Mouse (Mus musculus): ENCODE measurements around the gene Egfl8.

Egfl8 gene

GRCm38 (mm10) chr17:34648141-34648890 is 32.5 kb upstream of the Egfl8 start:
- no peak for DNase-seq (ENCODE audit: low read depth, low spot score)

DNA sequence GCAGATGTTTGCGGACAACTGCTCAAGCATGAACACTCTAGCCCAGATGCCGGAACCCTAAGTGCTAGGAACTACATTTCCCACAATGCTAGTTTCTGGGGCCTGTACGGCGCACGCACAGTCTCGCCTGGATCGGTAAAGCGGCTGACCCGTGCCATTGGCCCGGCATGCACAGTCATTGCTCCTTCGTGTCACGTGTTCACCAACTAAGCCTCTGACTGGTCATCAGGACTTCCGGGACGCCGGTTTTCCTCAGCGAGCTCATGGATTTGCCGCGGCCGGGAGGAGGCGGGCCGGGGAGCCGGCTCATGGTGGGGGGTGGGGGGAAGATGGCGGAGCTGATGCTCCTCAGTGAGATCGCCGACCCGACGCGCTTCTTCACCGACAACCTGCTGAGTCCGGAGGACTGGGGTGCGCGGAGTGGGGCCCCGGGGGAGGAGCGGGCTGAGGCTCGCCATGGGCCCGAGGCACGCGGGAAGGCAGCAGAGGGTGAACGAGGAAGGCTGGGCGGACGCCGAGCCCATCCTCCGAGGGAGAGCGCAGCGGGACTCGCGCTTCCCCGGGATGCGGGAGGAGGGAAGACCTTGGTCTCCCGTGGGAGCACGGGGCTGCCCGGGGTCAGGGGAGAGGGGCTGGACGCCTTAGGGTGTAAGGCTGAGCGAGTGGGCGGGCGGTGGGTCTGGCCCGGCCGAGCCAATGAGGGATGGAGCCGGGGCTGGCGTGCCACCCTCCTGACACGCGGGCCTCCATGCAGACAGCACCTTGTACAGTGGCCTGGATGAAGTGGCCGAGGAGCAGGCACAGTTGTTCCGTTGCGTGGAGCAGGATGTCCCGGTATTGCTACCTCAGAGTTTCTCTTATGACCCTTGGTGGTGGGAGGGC is 31.4 kb upstream of the Egfl8 start, which contains the start of gene Atf6b:
TSS of gene Atf6b (plus strand) at position 241 of the 882 bp plus-strand sequence.
- peak; percentile 97 for DNase-seq (ENCODE audit: low read depth, low spot score)

- DNase-seq (ENCODE audit: low read depth, low spot score): no peak
Observed at GRCm38 (mm10) chr17:34645831-34646511, 30.2 kb upstream of the Egfl8 start.

GRCm38 (mm10) chr17:34645256-34645829 is 29.6 kb upstream of the Egfl8 start:
- DNase-seq (ENCODE audit: low read depth, low spot score): no peak

DNA sequence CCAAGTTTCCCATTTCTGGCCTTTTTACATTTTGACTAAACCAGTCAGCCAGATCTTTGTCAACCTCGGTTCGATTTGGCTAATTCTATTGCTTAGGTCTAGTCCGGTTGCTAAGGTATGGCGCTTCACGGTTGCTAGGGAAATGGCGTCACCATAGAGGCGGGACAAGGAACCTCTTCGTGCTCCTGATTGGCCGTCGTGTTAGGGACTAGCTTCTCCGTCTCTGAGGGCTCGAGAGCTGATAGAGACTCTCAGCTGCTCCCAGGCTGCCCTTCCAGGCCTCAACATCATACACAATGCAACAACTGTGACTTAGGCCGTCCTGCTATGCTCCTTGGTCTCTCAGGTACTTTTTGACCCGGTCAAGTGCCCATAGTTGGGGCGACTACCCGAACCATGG is 28.8 kb upstream of the Egfl8 start, which contains the start of gene Fkbpl:
TSS of gene Fkbpl (plus strand) at position 157 of the 400 bp plus-strand sequence.
- peak; percentile 96 for DNase-seq (ENCODE audit: low read depth, low spot score)

- no peak for DNase-seq (ENCODE audit: low read depth, low spot score)
Observed at GRCm38 (mm10) chr17:34643944-34644343, 28.2 kb upstream of the Egfl8 start.

DNA sequence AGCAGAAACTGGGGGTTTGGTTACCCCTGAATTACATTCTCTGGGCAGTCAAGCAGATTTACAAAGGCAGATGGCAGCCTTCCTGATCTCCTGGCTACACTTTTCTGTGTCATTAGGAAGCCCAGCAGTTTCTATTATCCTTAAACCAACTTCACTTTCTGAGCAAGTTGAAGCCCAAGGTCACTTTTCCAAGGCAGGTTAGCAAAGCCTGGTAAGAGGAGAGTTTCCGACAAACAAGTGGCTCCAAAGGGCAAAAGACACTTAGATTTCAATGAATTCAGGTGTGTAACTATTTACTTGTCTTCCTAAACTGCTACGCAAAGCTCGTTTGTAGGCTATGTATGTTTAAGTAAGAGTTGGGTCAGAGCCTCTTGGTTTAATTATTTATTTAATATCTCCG is 27.6 kb upstream of the Egfl8 start:
- no peak for DNase-seq (ENCODE audit: low read depth, low spot score)

DNA sequence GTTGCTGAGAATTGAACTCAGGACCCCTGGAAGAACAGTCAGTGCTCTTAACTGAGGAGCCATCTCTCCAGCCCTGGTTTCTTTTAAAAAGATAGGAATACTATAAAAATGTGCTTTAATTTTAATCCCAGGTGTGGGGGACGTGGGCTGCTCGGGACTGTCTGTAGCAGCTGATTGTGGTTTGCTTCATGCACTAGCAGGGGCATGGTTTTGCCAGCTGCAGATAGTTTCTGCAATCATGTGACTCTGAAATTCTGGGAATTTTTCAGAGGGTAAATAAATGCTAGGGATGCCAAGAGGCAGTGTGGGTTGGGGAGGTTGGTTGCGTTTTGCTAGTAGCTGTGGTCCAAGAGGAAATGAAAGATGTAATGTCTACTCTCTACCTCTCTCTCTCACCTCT is 26.2 kb upstream of the Egfl8 start:
- DNase-seq (ENCODE audit: low read depth, low spot score): no peak

DNA sequence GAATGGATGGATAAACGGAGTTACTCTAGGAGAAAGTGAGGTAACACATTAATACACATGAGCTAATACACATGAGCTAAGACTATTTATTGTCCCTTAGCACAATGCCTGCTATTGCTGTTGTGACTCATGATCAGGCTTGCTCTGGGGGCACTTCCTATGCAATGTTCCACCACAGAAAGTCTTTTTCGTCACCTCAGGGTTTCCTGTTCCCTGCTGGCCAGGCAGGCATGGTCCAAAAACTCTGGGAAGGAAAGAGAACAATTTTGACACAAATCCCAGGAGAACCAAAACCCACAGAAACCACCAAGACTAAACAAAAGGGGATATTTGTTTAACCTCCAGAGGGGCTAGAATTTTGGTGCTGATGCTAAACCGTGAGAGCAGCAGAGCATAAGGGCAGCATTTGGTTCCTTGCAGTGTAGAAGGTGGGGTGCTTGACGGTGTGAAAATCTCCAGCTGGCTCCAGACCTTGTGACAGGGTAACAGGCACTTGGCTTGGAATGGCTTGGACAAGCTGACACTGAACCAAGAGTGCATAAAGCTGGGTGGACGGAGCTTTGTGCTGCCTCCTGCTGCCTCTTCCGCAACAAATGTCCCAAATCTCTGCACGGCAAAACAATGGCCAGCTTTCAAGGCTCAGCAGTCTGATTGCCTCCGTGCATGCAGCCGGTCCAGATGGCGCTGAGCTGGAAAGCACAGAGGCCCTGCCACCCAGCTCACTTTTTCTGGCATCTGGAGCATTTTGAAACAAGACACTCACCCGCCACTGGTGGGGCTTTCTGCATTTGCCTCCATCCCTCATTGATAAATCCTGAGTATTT is 25.2 kb upstream of the Egfl8 start:
- DNase-seq (ENCODE audit: low read depth, low spot score): peak; percentile 61

DNA sequence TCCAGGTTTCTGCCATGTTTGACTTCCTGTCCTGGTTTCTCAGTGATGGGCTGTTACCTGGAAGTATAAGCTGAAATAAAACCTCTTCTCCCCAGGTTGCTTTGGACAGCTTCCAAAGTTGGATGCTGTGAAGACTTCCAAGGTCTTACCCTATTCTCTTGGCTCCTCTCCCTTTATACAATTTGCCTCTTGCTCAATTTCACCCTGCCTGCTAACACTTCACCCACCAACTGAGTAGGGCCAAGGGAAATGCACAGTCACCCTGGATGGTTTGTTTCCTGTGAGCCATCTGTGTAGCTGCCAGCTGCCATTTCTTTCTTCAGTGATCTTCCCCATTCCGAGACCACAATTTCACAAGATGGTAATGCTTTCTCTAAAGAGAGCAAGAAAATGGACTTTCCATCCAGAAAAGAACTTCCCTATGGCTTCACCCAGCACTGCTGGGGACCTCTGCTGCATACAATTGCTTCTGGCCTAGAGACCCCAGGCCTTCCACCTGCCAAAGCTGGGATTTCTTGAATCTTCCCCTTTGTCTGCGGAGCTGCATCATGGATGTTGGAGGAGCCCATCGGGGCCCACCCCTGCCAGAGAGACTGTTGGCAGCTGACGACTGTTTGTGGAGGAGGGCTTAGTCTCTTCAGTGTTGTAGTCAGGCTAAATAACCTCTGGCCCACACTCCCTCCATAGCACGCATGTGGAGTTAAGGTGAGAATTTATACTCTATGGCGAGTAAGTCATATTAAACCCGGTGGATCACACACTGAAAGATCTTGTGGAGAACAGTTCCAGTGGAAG is 23.9 kb upstream of the Egfl8 start:
- no peak for DNase-seq (ENCODE audit: low read depth, low spot score)

DNA sequence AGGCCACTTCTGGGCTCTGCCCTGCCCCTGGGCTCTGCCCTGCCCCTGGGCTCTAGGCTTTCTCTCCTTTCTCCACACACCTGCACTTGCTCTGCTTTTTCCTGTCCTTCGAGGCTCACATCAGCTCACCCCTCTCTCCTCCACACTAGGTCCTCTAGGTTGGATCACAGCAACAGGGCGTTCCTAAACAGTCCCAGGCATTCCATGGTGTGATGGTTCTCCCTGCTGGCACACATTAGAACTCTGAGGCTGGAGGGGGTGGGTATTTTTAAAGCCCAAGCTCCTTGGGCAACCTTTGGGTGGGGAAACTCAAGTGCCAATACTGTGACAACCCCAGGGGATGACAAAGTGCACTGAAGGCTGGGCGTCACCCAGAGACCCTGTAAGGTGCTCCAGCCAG is 21.7 kb upstream of the Egfl8 start:
- no peak for DNase-seq (ENCODE audit: low read depth, low spot score)

DNA sequence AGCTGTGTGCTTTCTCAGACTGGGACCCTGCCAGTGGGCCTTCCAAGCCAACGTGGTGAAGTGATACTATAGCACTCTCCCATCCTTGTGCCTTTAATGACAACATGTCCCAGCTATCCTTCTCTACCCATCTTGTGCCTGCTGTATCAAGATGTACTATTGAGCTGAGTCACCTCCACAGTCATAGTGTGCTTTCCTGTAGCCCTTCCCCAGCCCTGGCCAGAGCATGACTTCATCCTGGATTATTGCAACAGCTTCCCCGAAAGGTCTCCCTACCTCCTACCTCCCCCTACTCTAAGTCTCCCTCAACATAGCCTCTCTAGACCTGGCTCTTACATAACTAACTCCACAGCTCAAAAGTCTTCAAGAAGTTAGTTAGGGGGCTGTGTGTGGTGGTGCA is 19.9 kb upstream of the Egfl8 start:
- no peak for DNase-seq (ENCODE audit: low read depth, low spot score)

GRCm38 (mm10) chr17:34632261-34632691 is 16.5 kb upstream of the Egfl8 start:
- no peak for DNase-seq (ENCODE audit: low read depth, low spot score)

GRCm38 (mm10) chr17:34631647-34632046 is 15.9 kb upstream of the Egfl8 start:
- no peak for DNase-seq (ENCODE audit: low read depth, low spot score)

DNA sequence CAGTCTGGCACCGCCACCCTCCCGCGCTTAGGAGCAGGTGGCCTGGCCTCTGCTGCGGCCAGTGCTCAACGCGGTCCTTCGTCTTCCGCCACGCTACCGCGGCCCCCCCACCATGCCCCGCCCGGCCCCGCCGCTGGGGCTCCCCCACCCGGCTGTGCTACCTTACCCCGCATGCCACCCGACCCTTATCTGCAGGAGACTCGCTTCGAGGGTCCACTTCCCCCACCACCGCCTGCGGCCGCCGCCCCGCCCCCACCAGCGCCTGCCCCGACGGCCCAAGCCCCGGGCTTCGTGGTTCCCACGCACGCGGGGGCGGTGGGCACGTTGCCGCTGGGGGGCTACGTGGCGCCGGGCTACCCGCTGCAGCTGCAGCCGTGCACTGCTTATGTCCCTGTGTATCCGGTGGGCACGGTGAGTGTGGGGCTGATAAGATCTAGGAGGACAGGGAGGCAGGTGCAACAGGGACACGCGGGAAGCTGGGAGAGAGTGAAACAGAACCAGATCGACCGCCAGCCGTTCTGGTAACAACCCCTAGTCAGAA is 15.1 kb upstream of the Egfl8 start:
- no peak for DNase-seq (ENCODE audit: low read depth, low spot score)

DNA sequence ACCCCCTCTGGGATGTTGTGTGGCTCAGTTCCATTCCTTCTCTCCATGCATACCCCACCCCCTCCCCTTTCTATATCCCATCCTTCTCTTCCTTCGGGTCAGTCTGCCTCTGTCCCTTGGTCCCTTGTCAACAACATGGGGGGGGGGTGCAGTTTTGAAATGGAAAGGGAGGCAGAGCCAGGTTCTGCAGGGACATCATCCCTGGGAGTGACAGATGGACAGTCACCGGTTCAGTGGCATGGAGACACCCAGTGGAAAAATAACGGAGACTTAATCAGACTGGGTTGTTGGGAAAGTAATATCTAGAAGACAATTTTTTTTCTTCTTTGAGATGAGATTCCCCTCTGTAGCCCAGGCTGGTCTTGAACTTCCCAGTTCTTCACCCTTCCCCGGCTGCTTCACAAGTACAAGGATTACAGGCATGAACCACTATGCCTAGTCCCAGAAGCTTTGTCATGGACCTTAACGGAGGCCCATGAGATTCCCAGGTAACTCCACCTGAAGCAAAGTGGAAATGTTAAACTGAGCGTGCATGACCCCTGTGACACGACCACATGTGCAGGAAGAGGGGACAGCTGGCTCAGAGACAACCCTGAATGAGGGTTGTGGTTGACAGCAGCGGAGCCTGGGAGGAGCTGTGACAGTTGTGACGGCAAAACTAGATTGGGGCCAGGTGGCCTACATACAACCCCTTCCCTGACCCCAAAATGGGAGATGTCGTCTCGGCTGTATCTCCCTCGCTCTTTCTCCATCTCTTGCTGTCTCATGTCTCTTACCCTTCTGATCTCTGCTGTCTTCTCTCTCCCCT is 14.2 kb upstream of the Egfl8 start:
- DNase-seq (ENCODE audit: low read depth, low spot score): no peak

DNA sequence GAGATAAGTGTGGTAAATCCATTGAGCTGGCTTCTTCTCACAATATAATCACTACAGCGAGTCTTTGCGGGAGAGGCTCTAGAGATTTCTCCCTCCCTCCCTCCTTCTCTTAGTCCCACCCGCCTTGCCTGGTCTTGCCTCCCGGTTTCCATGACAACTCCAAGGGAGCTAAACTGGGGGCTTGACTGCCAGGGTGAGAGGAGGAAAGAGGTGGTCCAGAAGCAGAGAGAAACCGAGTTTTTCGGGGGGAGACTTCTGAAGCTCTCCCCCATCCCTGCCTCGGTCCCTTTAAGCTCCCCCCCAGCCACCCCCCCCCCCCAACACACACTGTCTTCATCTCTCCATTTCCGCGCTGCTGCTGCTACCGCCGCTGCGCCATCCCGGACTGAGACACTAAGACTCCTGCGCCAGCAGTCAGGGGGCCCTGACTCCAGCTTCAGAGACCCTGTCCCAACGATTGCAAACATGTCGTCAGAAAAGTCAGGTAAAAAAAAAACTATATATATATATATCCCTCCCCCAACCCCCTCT is 13.5 kb upstream of the Egfl8 start, which contains the start of gene Prrt1:
TSS of gene Prrt1 (plus strand) at position 313 of the 531 bp plus-strand sequence.
- no peak for DNase-seq (ENCODE audit: low read depth, low spot score)

- no peak for DNase-seq (ENCODE audit: low read depth, low spot score)
Observed at GRCm38 (mm10) chr17:34628644-34628967, 12.8 kb upstream of the Egfl8 start.

Data from mesoderm, embryonic 11.5 days (tissue).